Mouse (Mus musculus): ENCODE measurements around the gene Ssrp1.

The Ssrp1 gene

GRCm38 (mm10) chr2:85036507-85037046, 457 bp upstream of the Ssrp1 start:
- peak; percentile 19 for DNase-seq (ENCODE audit: low spot score)

GRCm38 (mm10) chr2:85038336-85038735, 1.3 kb downstream of the Ssrp1 start:
- DNase-seq (ENCODE audit: low spot score): peak; percentile 37

DNA sequence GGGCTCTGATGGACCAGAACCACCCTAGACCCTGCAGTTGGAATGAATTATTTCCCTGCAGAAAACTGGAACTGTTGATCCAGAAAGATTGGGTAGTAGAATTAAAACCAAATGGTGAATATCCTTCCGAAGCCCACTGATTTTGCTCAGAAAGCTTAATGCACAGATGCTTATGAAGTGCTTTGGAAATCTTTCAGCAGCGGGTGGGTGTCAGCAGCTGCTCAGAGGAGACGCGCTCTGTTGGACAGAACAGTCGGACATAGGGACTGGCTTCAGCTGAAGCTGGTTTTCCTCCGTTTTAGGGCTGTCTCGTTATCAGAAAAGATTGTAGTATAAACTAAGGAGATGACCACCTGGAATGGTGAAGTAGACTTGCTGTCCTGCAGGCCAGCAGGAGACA, 6.6 kb downstream of the Ssrp1 start:
- DNase-seq (ENCODE audit: low spot score): no peak

DNA sequence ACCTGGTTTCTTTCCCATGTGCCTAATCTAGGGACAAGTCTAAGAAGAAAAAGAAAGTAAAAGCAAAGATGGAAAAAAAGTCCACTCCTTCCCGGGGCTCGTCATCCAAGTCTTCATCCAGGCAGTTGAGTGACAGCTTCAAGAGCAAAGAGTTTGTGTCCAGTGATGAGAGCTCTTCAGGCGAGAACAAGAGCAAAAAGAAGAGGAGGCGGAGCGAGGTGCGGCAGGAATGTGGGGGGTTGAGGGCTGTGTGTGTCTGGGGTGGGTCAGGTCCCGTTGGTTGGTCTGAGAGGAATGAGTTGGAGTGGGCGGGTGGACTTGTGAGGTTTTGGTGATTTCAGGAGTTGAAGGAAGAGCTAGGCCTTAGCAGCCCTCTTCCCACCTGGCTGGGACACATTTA, 9.2 kb downstream of the Ssrp1 start:
- DNase-seq (ENCODE audit: low spot score): no peak

DNA sequence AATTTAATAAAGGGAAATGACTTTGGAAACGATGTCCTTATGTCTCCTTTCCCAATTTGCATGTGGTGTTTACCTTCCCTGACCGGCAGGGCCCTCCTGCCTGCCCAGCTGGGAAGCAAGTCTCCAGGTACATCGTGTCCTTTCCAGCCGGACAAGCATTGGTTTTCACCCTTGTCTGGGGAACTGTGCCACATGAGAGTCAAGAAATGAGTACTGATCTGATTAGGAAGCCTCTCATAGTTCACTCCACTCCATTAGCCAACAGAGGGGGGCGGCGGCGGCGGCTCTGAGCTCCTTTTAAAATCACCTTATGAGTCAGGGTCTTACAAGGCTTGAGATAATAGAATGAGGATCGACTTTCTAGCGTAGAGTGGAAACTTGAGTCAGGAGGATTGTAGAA, 10.0 kb downstream of the Ssrp1 start:
- no peak for DNase-seq (ENCODE audit: low spot score)

DNA sequence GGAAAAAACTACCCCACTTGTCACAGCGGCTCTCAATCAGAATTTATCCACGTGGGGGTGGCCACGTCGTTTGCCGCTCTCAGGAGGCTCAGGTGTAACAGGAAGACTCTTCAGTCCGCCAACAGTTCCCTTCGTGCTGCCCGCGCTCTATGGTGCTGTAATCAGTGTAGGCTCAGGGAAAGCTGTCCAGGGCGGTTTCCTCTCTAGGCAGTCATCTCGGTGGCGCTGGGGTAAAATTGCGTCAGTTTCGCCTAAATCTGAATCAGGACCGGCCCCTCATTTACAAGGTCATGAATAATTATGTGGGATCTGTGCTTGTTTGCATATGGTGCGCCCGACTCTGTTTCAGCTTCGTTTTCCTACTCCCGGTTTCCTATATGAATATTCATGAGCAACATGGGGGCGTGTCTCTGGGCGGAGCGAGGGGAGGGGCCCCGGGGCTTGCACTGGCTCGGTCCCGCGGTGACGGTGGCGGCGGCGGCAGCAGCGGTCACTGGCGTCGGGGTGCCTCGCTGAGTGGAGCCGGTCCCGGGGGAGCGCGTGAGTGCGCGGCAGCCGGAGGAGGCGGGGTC, 10.6 kb downstream of the Ssrp1 start, which contains the start of gene Tnks1bp1:
Gene Tnks1bp1 (plus strand): TSS at position 427 of the 572 bp plus-strand sequence.
- DNase-seq (ENCODE audit: low spot score): peak; percentile 84

DNA sequence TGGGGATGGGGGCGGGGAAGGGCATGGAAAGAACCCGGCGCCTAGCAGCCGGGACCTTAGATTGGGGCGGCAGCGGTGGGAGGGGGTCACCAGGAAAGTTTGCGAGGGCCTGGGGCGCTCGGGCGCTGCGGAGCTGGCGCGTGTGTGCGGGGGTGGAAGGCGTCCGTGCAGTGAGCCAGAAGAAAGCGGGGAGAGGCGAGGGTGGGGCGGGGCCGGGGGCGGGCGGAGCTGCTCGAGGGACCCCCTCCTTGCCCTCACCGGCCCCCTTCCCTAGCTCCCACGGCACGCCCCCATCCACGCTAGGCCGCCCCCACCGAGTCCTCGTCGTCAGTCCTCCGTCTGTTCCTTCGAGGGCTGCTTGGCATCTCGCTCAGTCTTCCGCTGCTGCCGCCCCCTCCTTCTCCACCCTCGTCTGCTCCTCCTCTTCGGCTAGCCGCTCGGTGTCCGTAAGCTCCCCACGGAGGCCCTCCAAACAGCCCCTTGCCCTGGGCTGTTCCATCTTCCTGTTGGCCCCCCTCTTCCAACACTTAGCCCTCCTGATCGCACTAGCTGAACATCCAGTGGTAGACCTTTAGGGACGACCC, 11.2 kb downstream of the Ssrp1 start:
- DNase-seq (ENCODE audit: low spot score): no peak

- DNase-seq (ENCODE audit: low spot score): no peak
Measured at GRCm38 (mm10) chr2:85049277-85049676, 12.2 kb downstream of the Ssrp1 start.

DNA sequence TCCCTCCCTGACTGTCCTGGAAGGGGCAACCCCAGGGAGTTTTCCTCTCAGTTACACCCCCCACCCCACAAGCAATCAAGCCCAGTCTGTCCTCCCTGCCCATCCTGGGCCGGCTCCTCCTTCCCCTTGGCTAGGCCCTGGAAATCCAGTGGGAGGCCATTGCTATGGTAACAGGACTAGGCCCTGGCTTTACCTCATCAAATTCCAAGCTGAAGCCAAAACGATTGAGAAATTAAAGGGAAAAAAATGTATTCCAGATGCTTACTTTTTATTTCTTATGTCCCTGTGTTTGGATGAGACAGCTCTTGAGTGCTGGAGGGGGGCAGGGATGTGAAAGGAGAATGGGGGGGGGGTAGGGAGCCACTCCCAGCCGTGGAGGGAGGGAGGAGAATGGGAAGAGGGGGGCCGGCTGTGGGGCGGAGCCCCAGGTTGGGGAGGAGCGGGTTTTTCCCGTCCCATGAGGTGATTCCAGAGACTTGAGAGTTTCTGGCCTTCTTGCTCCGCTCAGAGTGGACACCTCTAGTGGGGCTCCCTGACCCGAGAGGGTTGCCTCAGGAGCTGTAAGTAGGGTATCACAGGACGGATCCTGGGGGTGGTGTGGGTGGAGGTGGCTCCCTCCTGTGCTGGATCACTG, 13.1 kb downstream of the Ssrp1 start:
- DNase-seq (ENCODE audit: low spot score): no peak

- DNase-seq (ENCODE audit: low spot score): no peak
Measured at GRCm38 (mm10) chr2:85050746-85051145, 13.7 kb downstream of the Ssrp1 start.

DNA sequence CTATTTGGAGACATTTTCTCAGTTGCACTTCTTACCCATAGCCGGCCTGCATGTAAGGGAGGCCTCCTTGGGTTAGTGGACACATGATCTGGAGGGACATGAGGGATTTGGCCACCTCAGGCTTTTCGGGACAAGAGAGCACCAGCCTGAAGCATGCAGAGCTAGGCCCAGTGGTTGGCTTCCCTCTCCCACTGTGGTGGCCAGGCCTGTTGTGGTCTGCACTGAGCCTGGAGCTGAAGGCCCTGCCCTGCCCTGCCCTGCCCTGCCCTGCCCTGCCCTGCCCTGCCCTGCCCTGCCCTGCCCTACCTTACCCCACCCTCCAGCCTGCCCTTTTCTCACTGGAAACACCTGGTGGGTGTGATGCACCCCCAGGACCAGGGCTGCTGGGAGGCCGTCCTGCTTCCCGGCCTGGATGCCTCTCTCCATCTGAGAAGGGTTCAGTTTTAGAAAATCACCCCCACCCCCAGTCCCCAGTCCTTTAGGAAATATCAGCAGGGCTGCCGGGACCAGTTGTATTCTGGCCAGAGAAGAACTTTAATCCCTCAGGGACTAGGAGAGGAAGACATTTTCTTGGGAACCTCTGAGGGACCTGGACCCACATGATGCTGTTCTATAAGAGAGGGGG, 16.3 kb downstream of the Ssrp1 start:
- DNase-seq (ENCODE audit: low spot score): no peak

GRCm38 (mm10) chr2:85056711-85057110, 19.7 kb downstream of the Ssrp1 start:
- DNase-seq (ENCODE audit: low spot score): no peak

- DNase-seq (ENCODE audit: low spot score): no peak
Measured at GRCm38 (mm10) chr2:85059677-85060076, 22.6 kb downstream of the Ssrp1 start.

DNA sequence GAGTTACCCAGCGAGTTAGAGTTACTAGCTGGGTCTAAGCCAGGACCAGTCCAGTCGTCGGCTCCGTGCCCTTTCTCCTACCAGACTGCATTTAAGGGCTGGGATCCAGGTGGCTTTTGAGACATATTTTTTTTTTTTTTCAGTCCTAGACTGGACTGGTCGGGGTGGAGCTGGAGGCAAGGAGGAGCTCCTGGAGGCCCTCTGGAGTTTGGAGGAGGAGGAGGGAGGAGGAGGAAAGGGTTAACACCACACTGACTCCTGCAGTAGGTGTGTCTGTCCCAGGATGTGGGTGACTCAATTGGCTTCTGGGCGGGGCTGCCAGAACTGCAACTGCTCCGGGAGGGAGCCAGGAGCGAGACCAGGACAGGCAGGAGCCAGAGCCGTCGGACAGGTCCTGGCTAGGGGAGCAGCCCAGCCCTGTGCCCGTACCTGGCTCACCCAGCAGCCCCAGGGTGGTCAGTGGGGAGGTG, 23.6 kb downstream of the Ssrp1 start:
- DNase-seq (ENCODE audit: low spot score): no peak

GRCm38 (mm10) chr2:85061107-85061541, 24.1 kb downstream of the Ssrp1 start:
- no peak for DNase-seq (ENCODE audit: low spot score)

DNA sequence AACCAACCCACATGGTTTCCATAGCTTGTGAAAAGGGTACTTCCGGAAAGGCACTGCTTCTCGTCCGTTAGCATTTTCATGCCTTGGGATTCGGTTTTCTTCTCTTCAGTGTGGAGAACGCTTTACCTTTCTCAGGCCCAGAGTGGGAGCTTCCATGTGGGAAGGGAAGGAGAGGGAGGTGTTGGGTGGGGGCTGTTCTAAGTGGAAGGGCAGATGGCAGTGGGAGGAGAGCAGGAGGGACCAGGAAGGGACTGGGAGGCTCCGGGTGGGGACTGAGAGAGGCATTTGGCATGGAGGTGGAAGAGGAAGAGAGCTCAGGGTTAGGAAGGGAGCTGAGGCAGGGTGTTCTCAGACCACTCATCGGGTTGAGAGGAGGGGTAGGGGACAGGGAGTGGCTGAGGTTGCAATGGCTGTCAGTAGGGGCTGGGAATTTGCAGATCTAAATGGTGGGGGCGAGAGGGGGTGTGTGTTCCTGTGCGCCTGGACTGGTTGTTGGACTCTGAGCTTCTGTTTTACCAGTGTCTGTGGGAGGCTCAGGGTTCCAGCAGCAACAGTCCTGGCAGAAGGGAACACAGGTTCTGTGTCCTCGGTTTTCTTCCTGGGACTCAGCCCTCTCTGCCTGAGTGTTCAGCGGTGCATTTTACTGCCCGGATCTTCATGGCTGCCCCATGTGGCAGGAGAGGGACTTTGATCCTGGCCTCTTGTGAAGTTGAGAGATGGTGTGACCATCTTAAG, 28.3 kb downstream of the Ssrp1 start:
- no peak for DNase-seq (ENCODE audit: low spot score)

DNA sequence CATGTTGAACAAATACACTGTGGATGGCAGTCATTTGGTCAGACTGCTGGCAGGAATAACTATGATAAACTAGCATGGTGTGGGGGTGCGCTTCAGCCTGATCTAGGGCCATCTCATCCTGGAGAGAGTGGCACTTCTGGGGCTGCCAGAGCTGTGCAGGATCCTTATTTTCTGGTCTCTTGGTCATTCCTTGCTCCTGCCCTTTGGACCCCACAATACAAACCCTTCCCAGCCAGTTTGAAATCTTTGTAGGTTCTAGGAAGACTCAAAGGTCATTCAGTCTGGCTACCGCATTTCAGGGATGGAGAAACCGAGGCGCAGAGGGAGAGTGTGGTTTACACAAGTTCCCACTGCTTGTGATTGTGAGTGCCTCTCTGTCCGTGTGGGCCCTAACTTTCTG, 29.9 kb downstream of the Ssrp1 start:
- no peak for DNase-seq (ENCODE audit: low spot score)

DNA sequence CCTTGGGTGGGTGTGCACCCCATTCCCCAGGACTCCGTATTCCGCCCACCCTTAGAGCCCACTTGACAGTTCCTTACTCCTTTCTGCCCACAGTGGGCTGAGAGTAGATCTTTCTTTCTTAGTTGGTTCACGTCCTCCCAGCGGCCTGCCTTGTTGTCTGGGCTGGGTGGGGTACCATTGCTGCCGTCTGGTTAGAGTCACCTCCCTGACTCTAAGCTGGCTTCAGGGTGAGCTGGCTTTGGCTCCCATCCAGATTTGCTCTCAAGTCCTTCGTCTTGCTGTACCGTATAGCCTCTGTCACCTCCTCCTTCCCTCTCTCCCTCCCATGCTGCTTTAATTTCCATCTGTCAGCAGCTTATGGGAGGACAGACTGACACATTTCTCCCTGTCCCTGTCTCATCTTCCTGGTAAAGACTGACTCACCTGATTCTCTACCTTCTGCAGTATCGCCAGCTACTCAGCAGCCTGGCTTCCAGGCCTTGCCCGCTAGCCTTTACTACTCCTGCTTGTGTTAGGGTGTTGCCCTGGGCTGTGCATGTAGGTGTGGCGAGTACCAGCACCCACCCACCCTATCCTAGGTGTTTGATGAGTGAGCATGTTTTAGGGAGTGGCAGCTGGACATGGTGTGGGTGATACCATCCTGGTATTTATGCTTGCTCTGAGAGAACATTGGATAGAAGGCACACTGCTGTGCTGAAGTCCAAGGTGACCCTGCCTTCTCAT, 31.0 kb downstream of the Ssrp1 start:
- DNase-seq (ENCODE audit: low spot score): no peak

- no peak for DNase-seq (ENCODE audit: low spot score)
Measured at GRCm38 (mm10) chr2:85068626-85069025, 31.6 kb downstream of the Ssrp1 start.

DNA sequence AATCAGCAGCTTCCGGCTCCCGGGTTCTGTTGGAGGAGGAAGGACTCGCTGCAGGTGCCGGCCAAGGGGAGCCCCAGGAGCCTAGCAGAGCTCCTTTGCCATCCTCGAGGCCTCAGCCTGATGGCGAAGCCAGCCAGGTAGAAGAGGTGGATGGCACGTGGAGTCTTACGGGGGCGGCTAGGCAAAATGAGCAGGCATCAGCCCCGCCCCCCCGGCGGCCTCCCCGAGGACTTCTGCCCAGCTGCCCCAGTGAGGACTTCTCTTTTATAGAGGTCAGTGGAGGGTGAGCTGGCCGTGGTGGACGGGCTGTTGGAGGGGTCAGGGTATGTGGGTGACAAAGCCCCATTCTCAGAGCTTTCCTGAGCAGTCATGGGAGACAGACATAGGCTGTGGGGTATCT, 33.1 kb downstream of the Ssrp1 start:
- DNase-seq (ENCODE audit: low spot score): no peak

GRCm38 (mm10) chr2:85071921-85072320, 34.9 kb downstream of the Ssrp1 start:
- DNase-seq (ENCODE audit: low spot score): no peak
